Mouse (Mus musculus): ENCODE measurements around the gene Kif14.

GRCm38 (mm10) chr1:136440741-136441140, 25.4 kb upstream of the Kif14 start:
- TF ChIP-seq POLR2A (IDR thresholded peaks at IDR 0.05; ENCODE audit: control insufficient read depth, low read depth, low read length) = no peak
- no peak for TF ChIP-seq CTCF (IDR thresholded peaks at IDR 0.05; ENCODE audit: control insufficient read depth, insufficient read depth, insufficient replicate concordance, low read depth, low read length)

Data from testis, adult 2 months (tissue).